Mouse (Mus musculus) liver, adult 2 months (tissue): Measurements from ENCODE around the gene Htr6. TPM values are rescaled to one million over a fixed set of nuclear protein-coding genes. Genes with fewer than 3 reads are reported as not detected.

Experiments
- DNase-seq: peaks from one replicate; pipeline ENCODE4 v3.0.0-alpha.2; 2011; ENCODE audit warnings: low read depth, low spot score; ENCODE audit errors: extremely low read depth
- H3K27ac ChIP-seq: fragments of 200-500 bp; replicated peaks from 2 replicates; pipeline ENCODE4 v1.5.1; 2012; ENCODE audit warnings: low read depth, mild to moderate bottlenecking, control low read depth, inconsistent platforms, low read length; ENCODE audit not compliant: insufficient read depth
- H3K27me3 ChIP-seq: fragments of 200-500 bp; 2 replicates; pipeline ENCODE4 v1.6.1; 2012; ENCODE audit warnings: mild to moderate bottlenecking, moderate library complexity, low read length, inconsistent platforms; ENCODE audit not compliant: control insufficient read depth, insufficient read depth
- H3K36me3 ChIP-seq: fragments of 200-500 bp; 2 replicates; pipeline ENCODE4 v1.6.1; 2012; ENCODE audit warnings: low read length, inconsistent platforms; ENCODE audit not compliant: control insufficient read depth, insufficient read depth
- H3K4me1 ChIP-seq: fragments of 200-500 bp; 2 replicates; pipeline ENCODE4 v1.6.1; 2011; ENCODE audit warnings: low read length; ENCODE audit not compliant: control insufficient read depth, insufficient read depth
- H3K4me3 ChIP-seq: fragments of 200-500 bp; 2 replicates; pipeline ENCODE4 v1.5.1; 2011; ENCODE audit warnings: low read depth, mild to moderate bottlenecking, control low read depth, low read length, moderate library complexity; ENCODE audit not compliant: insufficient read depth
- H3K79me2 ChIP-seq: fragments of 200-500 bp; 2 replicates; pipeline ENCODE4 v1.6.1; 2012; ENCODE audit warnings: inconsistent platforms, mild to moderate bottlenecking, low read length, moderate library complexity; ENCODE audit not compliant: control insufficient read depth, insufficient read depth
- H3K9ac ChIP-seq: fragments of 200-500 bp; 2 replicates; pipeline ENCODE4 v1.6.1; 2012; ENCODE audit warnings: low read depth, mild to moderate bottlenecking, control low read depth, inconsistent platforms, low read length
- CTCF ChIP-seq: fragments of 200-500 bp; IDR thresholded peaks from 2 replicates; pipeline ENCODE4 v1.5.1; 2011; ENCODE audit warnings: low read depth, low read length, control low read depth
- POLR2A ChIP-seq: fragments of 200-500 bp; IDR thresholded peaks from 2 replicates; pipeline ENCODE4 v1.6.1; 2011; ENCODE audit warnings: low read length, control low read depth; ENCODE audit not compliant: insufficient read depth; ENCODE audit errors: extremely low read depth
- WGBS: fragments of 180-500 bp; shearing (Covaris S2); methylation state at CpG from one replicate; pipeline ENCODE4 v1.1.7; 2018; 5-methylcytosine and 5-hydroxymethylcytosine counted together
- polyA plus RNA-seq: library from polyadenylated mRNA; depleted of rRNA; stranded (reverse); fragments of >200 nt; gene quantifications from 2 replicates; pipeline ENCODE4 v1.2.3, GENCODE M21; 2012; rRNA removed
- total RNA-seq: library from RNA; depleted of rRNA; stranded (reverse); fragments of >200 nt; gene quantifications from 2 replicates; pipeline ENCODE4 v1.2.3, GENCODE M21; 2014; rRNA removed

Gene Htr6
- total RNA-seq, result not detected in 2 replicates
- polyA plus RNA-seq, result not detected in 2 replicates

DNA sequence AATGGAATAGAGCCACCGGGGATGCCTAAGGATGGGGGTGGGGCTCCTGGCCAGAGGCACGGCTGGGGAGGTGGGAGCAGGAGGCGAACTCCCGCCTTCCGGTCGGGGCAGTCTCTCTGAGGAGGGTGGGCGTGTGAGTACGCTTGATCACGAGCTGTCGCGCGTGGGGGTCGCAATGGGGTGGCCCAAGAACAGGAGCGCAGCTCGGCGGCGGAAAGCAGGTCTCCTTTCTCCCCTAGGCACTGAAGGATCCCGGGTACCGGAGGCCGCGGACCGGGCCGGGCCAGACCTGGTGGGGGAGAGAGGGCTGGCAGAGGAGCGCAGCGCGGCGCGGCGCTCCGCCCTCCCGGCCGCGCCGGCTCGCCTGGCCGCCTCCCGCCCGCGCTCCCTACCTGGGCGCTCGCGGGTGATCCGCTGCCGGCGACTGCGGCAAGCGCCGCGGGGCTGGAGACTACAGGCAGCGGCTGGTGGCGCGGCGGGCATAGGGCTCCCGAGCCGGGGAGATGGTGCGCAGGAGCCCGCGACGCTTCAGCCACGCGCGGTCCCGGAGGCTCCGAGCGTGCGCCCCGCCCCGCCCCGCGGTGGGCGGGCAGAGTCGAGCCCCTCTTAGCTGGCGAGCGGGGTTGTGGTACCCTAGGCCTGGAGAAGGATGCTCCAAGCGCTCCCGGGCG lies at the start of gene Htr6:
Gene Htr6, minus strand, starts transcription at position 530 of the 671 bp plus-strand sequence.
- no peak within 1 kb of the TSS for H3K27ac ChIP-seq
- no peaks in the 10 kb centered on the region for H3K36me3 ChIP-seq
- no peak within 1 kb of the TSS; the same call in 1 of the 2 replicates for H3K4me3 ChIP-seq
- H3K27me3 ChIP-seq, result peaks cover 18% of the 10 kb centered on the region
- no peak within 1 kb of the TSS for H3K9ac ChIP-seq
- H3K79me2 ChIP-seq, result no peaks in the 10 kb centered on the region
- 2% methylated on average over 76 of the region's 77 CpGs for WGBS
- TF ChIP-seq POLR2A, result no peak
- no peak for TF ChIP-seq CTCF
- no peaks in the 10 kb centered on the region for H3K4me1 ChIP-seq
- DNase-seq, result no peak

DNA sequence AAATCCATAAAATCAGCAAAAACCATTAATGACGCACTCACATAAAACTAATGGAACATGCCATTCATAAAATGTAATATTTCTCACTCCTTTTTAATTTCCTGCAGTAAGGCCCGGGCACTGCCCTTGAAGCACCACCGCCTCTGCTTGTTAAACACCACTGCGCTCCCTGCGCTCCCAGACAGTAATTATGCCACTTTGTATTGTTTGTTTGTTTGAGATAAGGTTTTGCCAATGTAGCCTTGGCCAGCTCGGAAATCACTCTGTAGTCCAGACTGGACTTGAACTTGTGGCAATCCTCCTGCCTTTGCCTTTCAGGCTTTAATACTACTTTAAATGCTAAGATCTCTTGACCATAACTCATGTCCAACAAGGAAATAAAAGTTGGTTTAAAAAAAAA lies 49.6 kb upstream of the Htr6 start:
- TF ChIP-seq POLR2A, result no peak
- TF ChIP-seq CTCF, result no peak
- Histone ChIP-seq H3K27ac (no peak overlapping the region), H3K27me3 (no peaks in the 10 kb centered on the region), H3K79me2 (peaks cover 59% of the 10 kb centered on the region), H3K4me3 (no peak overlapping the region), H3K36me3 (no peaks in the 10 kb centered on the region), H3K9ac (no peak overlapping the region), H3K4me1 (peaks cover 18% of the 10 kb centered on the region)
- DNase-seq, result peak; percentile 82
- whole genome bisulfite sequencing, result 24% methylated on average over 6 of the region's 6 CpGs

DNA sequence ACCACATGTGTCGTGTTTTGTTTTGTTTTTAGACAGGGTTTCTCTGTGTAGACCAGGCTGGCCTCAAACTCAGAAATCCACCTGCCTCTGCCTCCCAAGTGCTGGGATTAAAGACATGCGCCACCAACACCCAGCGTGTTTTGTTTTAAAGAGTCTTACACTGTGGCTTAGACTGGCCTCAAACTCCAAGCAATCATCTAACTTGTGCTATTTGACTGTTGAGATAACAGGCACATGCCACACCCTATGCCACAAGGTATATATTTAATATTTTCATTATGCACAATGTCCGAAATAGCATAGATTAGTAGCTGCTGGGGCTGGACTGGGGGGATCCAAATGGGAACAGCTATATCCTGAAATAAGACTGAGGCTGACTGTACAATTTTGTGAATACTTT lies 47.2 kb upstream of the Htr6 start:
- Histone ChIP-seq H3K36me3 (no peaks in the 10 kb centered on the region), H3K4me3 (no peak overlapping the region), H3K79me2 (peaks cover 70% of the 10 kb centered on the region), H3K4me1 (peaks cover 10% of the 10 kb centered on the region), H3K9ac (no peak overlapping the region), H3K27ac (no peak overlapping the region), H3K27me3 (no peaks in the 10 kb centered on the region)
- DNase-seq, result no peak
- 99% methylated on average over 4 of the region's 4 CpGs for WGBS
- TF ChIP-seq POLR2A (no peak), CTCF (no peak)

DNA sequence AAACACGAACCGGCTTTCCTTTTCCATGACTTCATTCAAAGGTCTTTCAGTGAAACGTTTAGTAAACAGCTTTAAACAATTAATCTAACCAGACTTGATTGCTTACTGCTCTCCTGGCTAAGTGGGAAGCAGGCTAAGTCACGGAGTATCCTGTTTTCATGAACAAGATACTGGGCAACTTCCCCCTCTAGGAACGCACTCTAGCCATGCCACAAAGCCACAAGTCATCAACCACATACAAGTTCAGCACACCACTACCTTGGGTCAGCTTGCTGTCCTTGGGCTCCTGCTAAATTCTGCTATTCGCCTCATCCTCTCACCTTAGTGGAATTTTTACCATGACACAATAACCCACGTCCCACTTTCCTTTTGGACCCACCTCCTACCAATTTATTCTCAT lies 45.6 kb upstream of the Htr6 start:
- H3K4me3 ChIP-seq, result no peak overlapping the region
- WGBS, result 56% methylated on average over 7 of the region's 7 CpGs
- no peaks in the 10 kb centered on the region for H3K36me3 ChIP-seq
- TF ChIP-seq CTCF, result no peak
- no peak for TF ChIP-seq POLR2A
- DNase-seq, result no peak
- H3K27ac ChIP-seq, result no peak overlapping the region
- H3K9ac ChIP-seq, result no peak overlapping the region
- peaks cover 68% of the 10 kb centered on the region for H3K79me2 ChIP-seq
- H3K4me1 ChIP-seq, result peaks cover 14% of the 10 kb centered on the region
- no peaks in the 10 kb centered on the region for H3K27me3 ChIP-seq

DNA sequence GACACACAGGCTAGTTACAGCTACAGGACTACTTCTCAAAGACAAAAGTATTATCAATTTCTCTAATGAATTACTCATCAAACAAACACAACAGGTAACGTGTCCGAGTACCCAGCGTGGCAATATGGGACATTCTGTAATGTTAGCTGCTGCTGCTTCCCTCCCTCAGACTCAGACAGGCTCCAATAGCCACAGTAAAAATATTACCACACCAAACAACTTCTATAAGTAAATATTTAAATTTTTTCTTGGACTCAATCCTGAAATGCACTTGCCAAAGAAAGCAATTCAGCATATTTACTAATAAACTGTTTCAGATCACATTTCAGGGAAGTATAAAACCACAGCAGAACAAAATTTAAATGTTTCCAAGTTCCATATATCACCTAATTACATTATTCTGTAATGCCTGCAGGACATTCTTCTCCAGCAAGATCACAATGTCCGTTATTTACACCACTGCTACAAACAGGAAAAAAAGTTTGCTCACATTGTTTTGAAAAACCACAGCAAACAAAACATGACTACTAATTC lies 45.0 kb upstream of the Htr6 start:
- Histone ChIP-seq H3K4me1 (peaks cover 12% of the 10 kb centered on the region), H3K36me3 (no peaks in the 10 kb centered on the region), H3K9ac (no peak overlapping the region), H3K27me3 (no peaks in the 10 kb centered on the region), H3K4me3 (no peak overlapping the region), H3K27ac (no peak overlapping the region), H3K79me2 (peaks cover 71% of the 10 kb centered on the region)
- no peak for TF ChIP-seq CTCF
- TF ChIP-seq POLR2A, result no peak
- 41% methylated on average over 4 of the region's 4 CpGs for WGBS
- no peak for DNase-seq

DNA sequence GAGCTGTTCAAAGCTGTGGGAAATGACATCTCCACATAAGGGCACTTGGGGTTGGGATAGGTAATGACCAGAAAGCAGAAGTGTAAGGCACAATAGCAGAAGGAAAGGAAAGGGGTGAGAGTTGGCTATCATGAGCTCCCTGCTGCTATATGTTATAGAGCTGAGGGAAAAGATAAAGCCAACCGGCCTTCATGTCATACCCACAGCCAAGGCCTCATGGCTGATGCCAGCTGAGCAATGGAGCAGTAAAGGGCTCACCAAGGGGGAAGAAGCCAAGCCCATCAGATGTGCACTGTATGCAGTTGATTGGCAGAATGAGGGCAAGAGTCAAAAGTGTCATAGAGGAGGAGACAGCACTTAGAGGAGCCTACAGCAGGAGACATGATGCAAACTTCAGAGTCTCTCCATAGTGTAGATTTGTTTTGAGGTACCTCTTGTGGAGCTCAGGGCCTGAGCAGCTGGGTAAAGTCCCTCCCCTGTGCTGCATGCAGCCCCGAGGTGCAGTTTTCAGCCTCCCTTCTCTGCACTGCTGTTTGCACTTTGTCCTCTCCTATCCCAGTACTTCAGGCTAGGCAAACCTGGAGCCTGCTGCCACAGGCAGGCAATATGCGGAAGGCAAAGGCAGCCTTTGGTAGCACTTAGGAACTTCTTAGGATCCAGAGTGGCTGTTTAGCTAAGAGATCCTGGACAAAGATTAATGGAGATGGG lies 41.1 kb upstream of the Htr6 start:
- Histone ChIP-seq H3K4me1 (peaks cover 20% of the 10 kb centered on the region), H3K79me2 (peaks cover 59% of the 10 kb centered on the region), H3K4me3 (no peak overlapping the region), H3K9ac (no peak overlapping the region), H3K27me3 (no peaks in the 10 kb centered on the region), H3K27ac (no peak overlapping the region), H3K36me3 (no peaks in the 10 kb centered on the region)
- 49% methylated on average over 3 of the region's 3 CpGs for WGBS
- no peak for TF ChIP-seq CTCF
- no peak for TF ChIP-seq POLR2A
- no peak for DNase-seq
